ENCODE assay signal across 14 mouse cellular contexts in genomic region chr11:44528560-44529199, GRCm38 (mm10). TPM values are rescaled to one million over a fixed set of nuclear protein-coding genes. Genes with fewer than 3 reads are reported as not detected.
A peak's percentile ranks its signal among the peaks of the same experiment; 100 is the strongest.
DNase-seq lines count a peak whose midpoint lies in the region; ATAC-seq and TF ChIP-seq lines count a peak whose summit lies in the region.
"Had no signal": no experiment of that assay in that cellular context is flagged by ENCODE, and none has a peak within 500 bp of the region (broad histone marks: within the 10 kb centered on the region; RNA-seq: fewer than 3 reads in every experiment).

No protein-coding gene starts in this region.

- no peaks in the 10 kb centered on the region for H3K9me3 ChIP-seq in megakaryocyte, embryonic 14.5 days
- H3K9me3 ChIP-seq: embryonic facial prominence, embryonic 15.5 days; kidney, embryonic 15.5 days had no signal

- 89% methylated on average over 14 of the region's 14 CpGs for WGBS in small intestine, adult 2 months
- WGBS in cerebellum, adult 2 months = 94% methylated on average over 14 of the region's 14 CpGs

- peak; percentile 20 for DNase-seq in cerebellum, adult 9-10 months
- no peak for DNase-seq in cerebellum, adult 11 months
- peak; percentile 67 for DNase-seq in liver
- DNase-seq in layer of hippocampus, postnatal 14 days (ENCODE audit: low spot score in 2 of 2) = no peak
- DNase-seq in cerebellum, adult 2 months = no peak
- DNase-seq: adrenal gland, postnatal 25 days; gastrocnemius, postnatal 10 days had no signal

- no peaks in the 10 kb centered on the region for H3K27me3 ChIP-seq in megakaryocyte, embryonic 14.5 days (replicated peaks)
- H3K27me3 ChIP-seq in small intestine, adult 2 months (ENCODE audit: control insufficient read depth, insufficient read depth, low read length) = no peaks in the 10 kb centered on the region
- H3K27me3 ChIP-seq in cerebellum, adult 2 months (ENCODE audit: control insufficient read depth, insufficient read depth, low read length) = no peaks in the 10 kb centered on the region
- H3K27me3 ChIP-seq: embryonic facial prominence, embryonic 15.5 days; kidney, embryonic 15.5 days had no signal

- peak overlapping the region; percentile 3 for H3K4me3 ChIP-seq in megakaryocyte, embryonic 14.5 days (replicated peaks)
- no peak overlapping the region for H3K4me3 ChIP-seq in small intestine, adult 2 months (ENCODE audit: low read depth, low read length)
- H3K4me3 ChIP-seq in cerebellum, adult 2 months (replicated peaks; ENCODE audit: insufficient read depth, low read depth, low read length) = no peak overlapping the region
- H3K4me3 ChIP-seq: embryonic facial prominence, embryonic 15.5 days; kidney, embryonic 15.5 days had no signal

- ATAC-seq in megakaryocyte, adult 5-6 weeks (ENCODE audit: poor library complexity, severe bottlenecking) = no peak
- ATAC-seq: forebrain, embryonic 16.5 days; hindbrain, embryonic 16.5 days had no signal

- H3K27ac ChIP-seq in small intestine, adult 2 months (ENCODE audit: insufficient read depth, low read depth, low read length) = peak overlapping the region; percentile 15; the same call in 1 of the 2 replicates
- no peak overlapping the region for H3K27ac ChIP-seq in cerebellum, adult 2 months (ENCODE audit: insufficient read depth, low read length)
- H3K27ac ChIP-seq: embryonic facial prominence, embryonic 15.5 days; kidney, embryonic 15.5 days had no signal

- H3K36me3 ChIP-seq in megakaryocyte, embryonic 14.5 days (replicated peaks; ENCODE audit: low read length) = peaks cover 94% of the 10 kb centered on the region
- peaks cover 45% of the 10 kb centered on the region for H3K36me3 ChIP-seq in small intestine, adult 2 months (ENCODE audit: control insufficient read depth, insufficient read depth, low read length)

- no peak for TF ChIP-seq CTCF in small intestine, adult 2 months (IDR thresholded peaks at IDR 0.05; ENCODE audit: extremely low read depth, insufficient read length, insufficient replicate concordance, low read depth, low read length)
- no peak for TF ChIP-seq CTCF in cerebellum, adult 2 months (IDR thresholded peaks at IDR 0.05; ENCODE audit: borderline replicate concordance, insufficient read depth, low read depth, low read length)

- H3K4me1 ChIP-seq in megakaryocyte, embryonic 14.5 days = peaks cover 45% of the 10 kb centered on the region
- H3K4me1 ChIP-seq in small intestine, adult 2 months (ENCODE audit: control insufficient read depth, insufficient read depth, insufficient read length, low read length) = peaks cover 4% of the 10 kb centered on the region; the same call in 1 of the 2 replicates
- H3K4me1 ChIP-seq in cerebellum, adult 2 months (ENCODE audit: control insufficient read depth, insufficient read depth, low read length) = peaks cover 32% of the 10 kb centered on the region

- no peak for TF ChIP-seq POLR2A in small intestine, adult 2 months (IDR thresholded peaks at IDR 0.05; ENCODE audit: low read depth, low read length)
- TF ChIP-seq POLR2A in cerebellum, adult 2 months (IDR thresholded peaks at IDR 0.05; ENCODE audit: borderline replicate concordance, insufficient read depth, low read length) = no peak

RNA-seq across cellular contexts. Expression of gene Rnf145, which starts 9.9 kb away (rescaled TPM):
- 13.9 and 33.4 TPM in 2 replicates for polyA plus RNA-seq in megakaryocyte, embryonic 14.5 days (2012; ENCODE audit: insufficient read depth, low replicate concordance)
- total RNA-seq in megakaryocyte, adult 5-6 weeks (2015) = 15.9 and 17.3 TPM in 2 replicates
- total RNA-seq in megakaryocyte, adult 5-6 weeks (2017) = 20.9 and 21.0 TPM in 2 replicates
- 41.3 and 56.0 TPM in 2 replicates for polyA plus RNA-seq in small intestine, adult 2 months (2012; rRNA removed)
- 100 to 1,000 TPM; 102 to 103 TPM for total RNA-seq in layer of hippocampus, postnatal 14 days (2021)
- 94.2 and 94.6 TPM in 2 replicates for polyA plus RNA-seq in cerebellum, adult 2 months (2012; rRNA removed)

RNA-seq across cellular contexts. Expression of gene Ublcp1, which starts 58.4 kb away (rescaled TPM):
- 0.36 TPM in 1 of 2 replicates, not detected in the other for polyA plus RNA-seq in megakaryocyte, embryonic 14.5 days (2012; ENCODE audit: insufficient read depth, low replicate concordance)
- total RNA-seq in megakaryocyte, adult 5-6 weeks (2015) = 23.0 and 28.1 TPM in 2 replicates
- total RNA-seq in megakaryocyte, adult 5-6 weeks (2017) = 23.8 and 27.0 TPM in 2 replicates
- 1.9 and 3.1 TPM in 2 replicates for polyA plus RNA-seq in small intestine, adult 2 months (2012; rRNA removed)
- 10 to 100 TPM; 42.9 to 46.1 TPM for total RNA-seq in layer of hippocampus, postnatal 14 days (2021)
- 99.6 and 111 TPM in 2 replicates for polyA plus RNA-seq in cerebellum, adult 2 months (2012; rRNA removed)

Comparison
In these comparisons a context has a peak if more than half of its experiments do, and no peak if none do; other contexts are left out.
1. DNase-seq: peak in cerebellum, adult 9-10 months (single experiment) and liver (single experiment); none in cerebellum, adult 11 months (single experiment), layer of hippocampus, postnatal 14 days (0 of 2) and cerebellum, adult 2 months (0 of 2).
2. RNA of gene Ublcp1, which starts 58.4 kb away (polyA plus RNA-seq): 99.6 to 111 TPM in cerebellum, adult 2 months; 1.9 to 3.1 TPM in small intestine, adult 2 months and 0.36 TPM in megakaryocyte, embryonic 14.5 days; every median in the first group is over 10 times any median in the second.